Mouse (Mus musculus) adrenal gland, postnatal 25 days (tissue): ENCODE measurements around the gene Myb. TPM values are rescaled to one million over a fixed set of nuclear protein-coding genes. Genes with fewer than 3 reads are reported as not detected.
"Not testable (repeated sequence)": the region's sequence is repeated elsewhere in the genome, so short reads cannot be mapped to it uniquely, and the experiment has no call there.

Experiments used
- DNase-seq: peaks from one replicate; pipeline ENCODE4 v3.0.0; 2021; ENCODE audit warnings: mixed read lengths
- total RNA-seq: library from RNA; stranded (reverse); gene quantifications from 2 replicates; pipeline ENCODE4 v1.2.3, GENCODE M21; 2021

The Myb gene
- total RNA-seq, 1 experiment from 2014 or later: 0.21 TPM

GRCm38 (mm10) chr10:21167842-21168241, 7.1 kb upstream of the Myb start:
- no peak for DNase-seq

- DNase-seq: no peak
Measured at GRCm38 (mm10) chr10:21167165-21167564, 6.4 kb upstream of the Myb start.

- no peak for DNase-seq
Measured at GRCm38 (mm10) chr10:21165411-21165810, 4.6 kb upstream of the Myb start.

GRCm38 (mm10) chr10:21162124-21162523, 1.3 kb upstream of the Myb start:
- no peak for DNase-seq

GRCm38 (mm10) chr10:21161359-21162094, 743 bp upstream of the Myb start:
- no peak for DNase-seq

- peak; percentile 39 for DNase-seq
Measured at GRCm38 (mm10) chr10:21159697-21160394, 938 bp downstream of the Myb start.

- peak; percentile 22 for DNase-seq
Measured at GRCm38 (mm10) chr10:21158918-21159443, 1.8 kb downstream of the Myb start.

- DNase-seq: peak; percentile 48
Measured at GRCm38 (mm10) chr10:21158111-21158917, 2.5 kb downstream of the Myb start.

GRCm38 (mm10) chr10:21156953-21157499, 3.8 kb downstream of the Myb start:
- DNase-seq: no peak

GRCm38 (mm10) chr10:21156416-21156815, 4.4 kb downstream of the Myb start:
- DNase-seq: no peak

- no peak for DNase-seq
Measured at GRCm38 (mm10) chr10:21154927-21155326, 5.9 kb downstream of the Myb start.

- DNase-seq: no peak
Measured at GRCm38 (mm10) chr10:21153433-21153832, 7.4 kb downstream of the Myb start.

- DNase-seq: no peak
Measured at GRCm38 (mm10) chr10:21152812-21153211, 8.0 kb downstream of the Myb start.

- DNase-seq: no peak
Measured at GRCm38 (mm10) chr10:21151320-21151719, 9.5 kb downstream of the Myb start.

- DNase-seq: not testable (repeated sequence)
Measured at GRCm38 (mm10) chr10:21149945-21150344, 10.8 kb downstream of the Myb start.

- no peak for DNase-seq
Measured at GRCm38 (mm10) chr10:21146719-21147118, 14.1 kb downstream of the Myb start.

GRCm38 (mm10) chr10:21146263-21146662, 14.5 kb downstream of the Myb start:
- no peak for DNase-seq

- peak; percentile 69 for DNase-seq
Measured at GRCm38 (mm10) chr10:21144627-21145504, 15.9 kb downstream of the Myb start.

GRCm38 (mm10) chr10:21135297-21135696, 25.5 kb downstream of the Myb start:
- no peak for DNase-seq

GRCm38 (mm10) chr10:21130901-21131493, 29.8 kb downstream of the Myb start:
- DNase-seq: no peak

GRCm38 (mm10) chr10:21128086-21128611, 32.6 kb downstream of the Myb start:
- DNase-seq: no peak
